Mouse (Mus musculus): Measurements from ENCODE around the gene Gm21750. TPM values are rescaled to one million over a fixed set of nuclear protein-coding genes. Genes with fewer than 3 reads are reported as not detected.
A peak's percentile ranks its signal among the peaks of the same experiment; 100 is the strongest.

The Gm21750 gene
- total and polyA plus RNA-seq, 2 experiments from 2014 or later = not detected

DNA sequence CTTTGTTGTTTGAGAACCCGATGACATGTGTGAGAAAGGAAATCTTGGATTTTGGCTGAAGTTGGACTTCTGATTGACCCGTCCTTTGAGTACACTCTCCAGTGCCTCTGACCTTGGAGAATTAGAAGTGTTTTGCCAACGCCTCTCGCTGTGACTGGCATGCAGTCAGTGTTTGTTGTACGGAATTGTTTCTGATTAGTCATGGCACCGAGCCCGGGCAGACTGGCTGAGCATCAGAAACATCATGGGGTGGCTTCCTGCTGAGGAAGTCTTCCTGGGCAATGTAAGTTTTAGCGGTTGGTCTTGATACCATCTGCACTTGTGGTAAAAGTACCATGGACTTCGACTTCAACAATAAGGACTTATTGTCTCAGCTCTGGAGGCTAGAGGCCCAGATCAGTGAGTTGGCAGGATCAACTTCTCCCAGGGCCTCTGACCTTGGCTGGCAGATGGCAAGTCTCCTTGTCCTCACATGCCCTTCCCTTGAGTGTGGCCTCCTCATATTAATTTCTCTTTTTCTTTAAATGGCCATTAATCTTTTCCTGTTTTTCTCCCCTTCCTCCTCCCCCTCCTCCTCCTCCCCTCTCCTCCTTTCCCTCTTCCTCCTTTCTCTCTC lies 28.3 kb upstream of the Gm21750 start:
- no peaks in the 10 kb centered on the region for H3K36me3 ChIP-seq (ENCODE audit: insufficient read depth, low read length)
- H3K27ac ChIP-seq (ENCODE audit: low read depth, low read length) = no peak overlapping the region
- H3K4me1 ChIP-seq (ENCODE audit: insufficient read depth, low read length) = no peaks in the 10 kb centered on the region
- H3K9me3 ChIP-seq (ENCODE audit: low read length) = no peaks in the 10 kb centered on the region
- no peak for TF ChIP-seq CTCF (IDR thresholded peaks at IDR 0.05)
- no peaks in the 10 kb centered on the region for H3K27me3 ChIP-seq (ENCODE audit: insufficient read depth, low read length)
- DNase-seq (ENCODE audit: low spot score) = peak; percentile 86
- no peak overlapping the region for H3K4me3 ChIP-seq (ENCODE audit: low read depth, low read length)
- H3K9ac ChIP-seq (replicated peaks; ENCODE audit: low read length, poor library complexity, severe bottlenecking) = no peak overlapping the region
- peak; percentile 65; the same call in 1 of the 2 replicates for ATAC-seq (ENCODE audit: low FRiP score)
- H3K4me2 ChIP-seq (ENCODE audit: low read depth, low read length, poor library complexity, severe bottlenecking) = no peak overlapping the region
- 36% methylated on average over 9 of the region's 9 CpGs for WGBS

DNA sequence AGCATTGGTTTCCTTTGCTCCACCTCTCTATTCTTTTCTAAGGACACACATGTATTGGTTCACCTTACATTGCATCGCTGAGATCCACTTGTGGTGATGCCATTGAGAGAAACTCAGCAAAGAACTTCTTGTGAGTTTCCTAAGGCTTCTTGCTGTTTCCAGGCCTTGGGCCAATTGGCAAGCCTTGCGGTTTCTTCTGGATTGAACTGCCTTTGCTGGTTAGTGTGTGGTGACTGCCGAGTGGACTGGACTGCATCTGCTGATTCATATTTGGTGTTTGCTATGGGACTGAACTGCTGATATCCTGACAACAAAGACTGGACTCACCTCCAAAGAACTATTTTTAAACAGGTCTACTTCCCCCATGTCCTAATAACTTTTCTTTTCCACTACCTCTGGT lies 26.7 kb upstream of the Gm21750 start:
- no peak for TF ChIP-seq CTCF (IDR thresholded peaks at IDR 0.05)
- H3K27me3 ChIP-seq (ENCODE audit: insufficient read depth, low read length) = no peaks in the 10 kb centered on the region
- H3K27ac ChIP-seq (ENCODE audit: low read depth, low read length) = no peak overlapping the region
- no peaks in the 10 kb centered on the region for H3K36me3 ChIP-seq (ENCODE audit: insufficient read depth, low read length)
- H3K9me3 ChIP-seq (ENCODE audit: low read length) = no peaks in the 10 kb centered on the region
- no peak overlapping the region for H3K4me3 ChIP-seq (ENCODE audit: low read depth, low read length)
- H3K4me2 ChIP-seq (ENCODE audit: low read depth, low read length, poor library complexity, severe bottlenecking) = no peak overlapping the region
- ATAC-seq (ENCODE audit: low FRiP score) = no peak
- no peaks in the 10 kb centered on the region for H3K4me1 ChIP-seq (ENCODE audit: insufficient read depth, low read length)
- peak; percentile 20 for DNase-seq (ENCODE audit: low spot score)
- 89% methylated on average over 3 of the region's 3 CpGs for WGBS
- no peak overlapping the region for H3K9ac ChIP-seq (replicated peaks; ENCODE audit: low read length, poor library complexity, severe bottlenecking)

DNA sequence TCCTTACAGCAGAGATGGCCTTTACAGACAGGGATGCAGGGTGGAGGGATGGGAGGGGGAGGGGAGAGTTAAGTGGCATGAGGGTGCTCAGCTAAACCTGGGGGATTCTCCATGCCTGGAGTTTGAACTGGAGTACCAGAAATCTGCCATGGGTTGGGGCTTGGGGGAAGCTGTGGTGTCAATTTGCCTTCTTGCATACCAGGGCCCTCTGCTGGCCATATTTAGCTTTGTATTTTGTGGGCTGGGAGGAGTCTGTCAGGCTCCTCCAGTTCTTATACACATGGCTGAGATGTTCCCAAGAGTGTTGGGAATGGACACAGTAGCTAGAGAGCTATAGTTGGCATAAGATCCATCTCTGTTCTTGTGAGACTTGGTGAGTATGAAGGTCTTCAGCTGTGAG lies 23.6 kb upstream of the Gm21750 start:
- Histone ChIP-seq H3K27ac (ENCODE audit: low read depth, low read length) (no peak overlapping the region), H3K9ac (replicated peaks; ENCODE audit: low read length, poor library complexity, severe bottlenecking) (no peak overlapping the region), H3K9me3 (ENCODE audit: low read length) (no peaks in the 10 kb centered on the region), H3K36me3 (ENCODE audit: insufficient read depth, low read length) (no peaks in the 10 kb centered on the region), H3K4me1 (ENCODE audit: insufficient read depth, low read length) (no peaks in the 10 kb centered on the region), H3K27me3 (ENCODE audit: insufficient read depth, low read length) (no peaks in the 10 kb centered on the region), H3K4me2 (ENCODE audit: low read depth, low read length, poor library complexity, severe bottlenecking) (no peak overlapping the region), H3K4me3 (ENCODE audit: low read depth, low read length) (no peak overlapping the region)
- DNase-seq (ENCODE audit: low spot score) = no peak
- no peak for TF ChIP-seq CTCF (IDR thresholded peaks at IDR 0.05)
- ATAC-seq (ENCODE audit: low FRiP score) = no peak

DNA sequence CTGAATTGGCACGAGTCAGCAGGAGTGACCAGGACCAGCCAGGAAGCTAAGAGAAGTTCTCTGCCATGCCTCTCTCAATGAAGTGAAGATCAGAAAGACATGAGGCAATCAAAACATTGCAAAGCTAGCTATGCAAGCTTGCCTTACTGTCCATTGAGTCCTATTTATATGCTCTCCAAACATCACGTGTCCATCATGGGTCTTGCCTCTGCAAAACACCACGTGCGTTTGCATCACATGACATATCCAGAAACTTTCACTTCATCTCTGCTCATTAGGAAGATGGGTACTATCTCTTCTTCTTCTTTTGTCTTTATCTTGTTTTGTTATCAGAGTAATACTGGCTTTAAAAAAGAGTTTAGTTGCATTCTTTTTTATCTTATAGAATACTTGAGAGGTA lies 10.8 kb upstream of the Gm21750 start:
- Histone ChIP-seq H3K27ac (ENCODE audit: low read depth, low read length) (no peak overlapping the region), H3K4me3 (ENCODE audit: low read depth, low read length) (no peak overlapping the region), H3K9me3 (ENCODE audit: low read length) (no peaks in the 10 kb centered on the region), H3K36me3 (ENCODE audit: insufficient read depth, low read length) (no peaks in the 10 kb centered on the region), H3K4me1 (ENCODE audit: insufficient read depth, low read length) (no peaks in the 10 kb centered on the region), H3K9ac (replicated peaks; ENCODE audit: low read length, poor library complexity, severe bottlenecking) (no peak overlapping the region), H3K27me3 (ENCODE audit: insufficient read depth, low read length) (no peaks in the 10 kb centered on the region), H3K4me2 (ENCODE audit: low read depth, low read length, poor library complexity, severe bottlenecking) (no peak overlapping the region)
- TF ChIP-seq CTCF (IDR thresholded peaks at IDR 0.05) = no peak
- no peak for ATAC-seq (ENCODE audit: low FRiP score)
- no peak for DNase-seq (ENCODE audit: low spot score)
- 87% methylated on average over 4 of the region's 4 CpGs for WGBS

DNA sequence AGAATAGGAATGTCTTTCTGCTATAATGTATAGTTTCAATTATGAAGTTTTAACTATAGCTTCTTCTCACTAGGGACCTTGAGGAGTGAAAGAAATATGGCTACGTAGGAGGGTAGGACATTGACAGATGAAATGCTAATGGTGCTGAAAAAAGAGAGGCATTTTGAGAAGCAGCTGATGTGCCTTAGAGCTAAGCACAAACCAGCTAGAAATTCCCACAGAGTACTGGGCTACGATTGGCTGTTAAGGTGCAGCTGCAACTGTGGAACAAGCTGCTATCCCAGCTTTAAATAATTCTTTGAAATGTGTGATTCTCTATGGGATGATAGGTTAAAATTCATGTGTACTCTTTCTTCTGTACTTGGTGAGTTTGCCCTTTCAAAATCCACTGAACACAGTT lies 9.1 kb downstream of the Gm21750 start:
- H3K4me3 ChIP-seq (ENCODE audit: low read depth, low read length) = no peak overlapping the region
- TF ChIP-seq CTCF (IDR thresholded peaks at IDR 0.05) = no peak

DNA sequence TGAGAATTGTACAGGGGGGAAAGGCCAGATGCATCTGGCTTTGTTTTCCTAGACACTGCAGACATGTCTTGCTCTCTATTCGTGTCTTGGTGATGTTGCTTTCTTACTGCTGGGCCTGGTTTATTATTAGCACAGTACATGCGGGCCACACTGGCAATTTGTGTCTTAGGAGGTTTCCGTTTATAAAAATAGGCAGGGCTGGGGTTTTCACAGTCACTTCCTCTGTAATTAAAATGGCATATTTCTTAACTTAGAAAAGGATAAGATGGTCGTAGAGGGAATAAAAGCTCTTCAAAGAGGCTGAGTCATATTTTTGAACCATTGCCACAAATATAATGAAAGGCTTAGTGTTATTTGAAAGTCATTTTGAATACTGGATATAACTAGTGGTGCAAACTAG lies 26.7 kb downstream of the Gm21750 start:
- no peaks in the 10 kb centered on the region for H3K27me3 ChIP-seq (ENCODE audit: insufficient read depth, low read length)
- WGBS = 67% methylated on average over 4 of the region's 4 CpGs
- no peak overlapping the region for H3K27ac ChIP-seq (ENCODE audit: low read depth, low read length)
- ATAC-seq (ENCODE audit: low FRiP score) (no peak), DNase-seq (ENCODE audit: low spot score) (peak; percentile 1)
- H3K36me3 ChIP-seq (ENCODE audit: insufficient read depth, low read length) = no peaks in the 10 kb centered on the region
- H3K9me3 ChIP-seq (ENCODE audit: low read length) = 0 out of 2 replicates have a peak, but pooled peaks cover 5% of the 10 kb centered on the region
- H3K9ac ChIP-seq (replicated peaks; ENCODE audit: low read length, poor library complexity, severe bottlenecking) = no peak overlapping the region
- no peak overlapping the region for H3K4me2 ChIP-seq (ENCODE audit: low read depth, low read length, poor library complexity, severe bottlenecking)
- no peak overlapping the region for H3K4me3 ChIP-seq (ENCODE audit: low read depth, low read length)
- TF ChIP-seq CTCF (IDR thresholded peaks at IDR 0.05) = no peak
- no peaks in the 10 kb centered on the region for H3K4me1 ChIP-seq (ENCODE audit: insufficient read depth, low read length)

More for the DNA sequence above, 9.1 kb downstream of the Gm21750 start:
- no peak for DNase-seq (ENCODE audit: low spot score)
- no peak overlapping the region for H3K27ac ChIP-seq (ENCODE audit: low read depth, low read length)
- H3K4me1 ChIP-seq (ENCODE audit: insufficient read depth, low read length) = no peaks in the 10 kb centered on the region
- H3K27me3 ChIP-seq (ENCODE audit: insufficient read depth, low read length) = no peaks in the 10 kb centered on the region
- H3K4me2 ChIP-seq (ENCODE audit: low read depth, low read length, poor library complexity, severe bottlenecking) = no peak overlapping the region
- no peak for ATAC-seq (ENCODE audit: low FRiP score)
- no peaks in the 10 kb centered on the region for H3K36me3 ChIP-seq (ENCODE audit: insufficient read depth, low read length)
- H3K9ac ChIP-seq (replicated peaks; ENCODE audit: low read length, poor library complexity, severe bottlenecking) = no peak overlapping the region
- no peaks in the 10 kb centered on the region for H3K9me3 ChIP-seq (ENCODE audit: low read length)
- 73% methylated on average over 2 of the region's 2 CpGs for WGBS
